Mouse (Mus musculus) C2C12 (cell line): ENCODE results near the gene Sfmbt1.

ENCODE experiments used
- CTCF ChIP-seq: IDR thresholded peaks from one replicate; pipeline ENCODE4 v1.5.1; 2011; ENCODE audit not compliant: control insufficient read depth, insufficient read depth, insufficient read length
- FOSL1 ChIP-seq: IDR thresholded peaks from one replicate; pipeline ENCODE4 v1.8.0; 2011; ENCODE audit warnings: mild to moderate bottlenecking, low read length; ENCODE audit not compliant: poor library complexity, insufficient read depth, severe bottlenecking
- MAX ChIP-seq: IDR thresholded peaks from one replicate; pipeline ENCODE4 v1.6.1; 2011; ENCODE audit warnings: mild to moderate bottlenecking, control low read depth
- USF1 ChIP-seq: IDR thresholded peaks from one replicate; pipeline ENCODE4 v1.6.1; 2011; ENCODE audit warnings: low read depth, mild to moderate bottlenecking, control low read depth, moderate library complexity

GRCm38 (mm10) chr14:30825476-30826131 lies 111.0 kb downstream of the Sfmbt1 start, which contains the start of gene Tmem110:
- no peak for TF ChIP-seq CTCF
- no peak for TF ChIP-seq MAX
- TF ChIP-seq FOSL1, result no peak
- no peak for TF ChIP-seq USF1
